Mouse (Mus musculus) bone marrow, adult 2 months (tissue): ENCODE measurements at regions not wholly inside any gene's neighbourhood (a gene's known extent, or its start where the extent isn't known, plus 50 kb on each side); places are given as distances from the start of the nearest gene placed in this dataset.

Source experiments
- H3K27ac ChIP-seq: fragments of 200-500 bp; 2 replicates; pipeline ENCODE4 v1.5.1; 2012; ENCODE audit warnings: low read depth, mild to moderate bottlenecking, control low read depth, inconsistent platforms, low read length; ENCODE audit not compliant: control insufficient read depth, poor library complexity, insufficient read depth
- H3K4me1 ChIP-seq: fragments of 200-500 bp; 2 replicates; pipeline ENCODE4 v1.6.1; 2011; ENCODE audit warnings: low read length; ENCODE audit not compliant: control insufficient read depth, insufficient read depth
- H3K4me3 ChIP-seq: fragments of 200-500 bp; replicated peaks from 2 replicates; pipeline ENCODE3; 2011; ENCODE audit warnings: mild to moderate bottlenecking, low read depth, low read length, control low read depth; ENCODE audit not compliant: control insufficient read depth
- CTCF ChIP-seq: fragments of 200-500 bp; IDR thresholded peaks from 2 replicates; pipeline ENCODE4 v1.5.1; 2011; ENCODE audit warnings: low read length, control low read depth; ENCODE audit not compliant: control insufficient read depth, insufficient read depth
- POLR2A ChIP-seq: fragments of 200-500 bp; IDR thresholded peaks from 2 replicates; pipeline ENCODE4 v1.6.1; 2011; ENCODE audit warnings: low read depth, mild to moderate bottlenecking, control low read depth, low read length, borderline replicate concordance; ENCODE audit not compliant: control insufficient read depth
- WGBS: fragments of 180-500 bp; shearing (Covaris S2); methylation state at CpG from one replicate; pipeline ENCODE4 v1.1.7; 2018; 5-methylcytosine and 5-hydroxymethylcytosine counted together

GRCm38 (mm10) chr7:75360874-75361273, 51.8 kb upstream of the Sv2b start:
- WGBS: 39% methylated on average over 6 of the region's 6 CpGs
- H3K27ac ChIP-seq: no peak overlapping the region
- no peaks in the 10 kb centered on the region; the same call in 1 of the 2 replicates for H3K4me1 ChIP-seq
- no peak for TF ChIP-seq CTCF
- no peak for TF ChIP-seq POLR2A
- H3K4me3 ChIP-seq: no peak overlapping the region

GRCm38 (mm10) chr7:75362541-75362940, 53.5 kb upstream of the Sv2b start:
- WGBS: 7% methylated on average over 6 of the region's 6 CpGs
- no peak overlapping the region for H3K4me3 ChIP-seq
- no peak overlapping the region for H3K27ac ChIP-seq
- no peaks in the 10 kb centered on the region; the same call in 1 of the 2 replicates for H3K4me1 ChIP-seq
- TF ChIP-seq POLR2A (no peak), CTCF (no peak)

- Histone ChIP-seq H3K4me1 (no peaks in the 10 kb centered on the region; the same call in 1 of the 2 replicates), H3K27ac (no peak overlapping the region), H3K4me3 (no peak overlapping the region)
- 20% methylated on average over 3 of the region's 3 CpGs for WGBS
- TF ChIP-seq CTCF (no peak), POLR2A (no peak)
Measured at GRCm38 (mm10) chr7:75365480-75365879, 56.4 kb upstream of the Sv2b start.

GRCm38 (mm10) chr7:75366285-75366882, 57.3 kb upstream of the Sv2b start:
- WGBS: 6% methylated on average over 8 of the region's 8 CpGs

GRCm38 (mm10) chr7:75368315-75368714, 59.3 kb upstream of the Sv2b start:
- WGBS: 67% methylated on average over 9 of the region's 9 CpGs

More at GRCm38 (mm10) chr7:75366285-75366882, 57.3 kb upstream of the Sv2b start:
- no peaks in the 10 kb centered on the region; the same call in 1 of the 2 replicates for H3K4me1 ChIP-seq
- H3K27ac ChIP-seq: no peak overlapping the region
- no peak overlapping the region for H3K4me3 ChIP-seq
- TF ChIP-seq CTCF (peak; percentile 96), POLR2A (no peak)

GRCm38 (mm10) chr7:75369366-75369765, 60.3 kb upstream of the Sv2b start:
- no peak for TF ChIP-seq CTCF
- TF ChIP-seq POLR2A: no peak
- no peak overlapping the region for H3K27ac ChIP-seq
- H3K4me3 ChIP-seq: no peak overlapping the region
- 77% methylated on average over 4 of the region's 4 CpGs for WGBS
- H3K4me1 ChIP-seq: peaks cover 4% of the 10 kb centered on the region; the same call in 1 of the 2 replicates

More at GRCm38 (mm10) chr7:75368315-75368714, 59.3 kb upstream of the Sv2b start:
- H3K4me1 ChIP-seq: peaks cover 4% of the 10 kb centered on the region; the same call in 1 of the 2 replicates
- H3K4me3 ChIP-seq: no peak overlapping the region
- no peak overlapping the region for H3K27ac ChIP-seq
- TF ChIP-seq POLR2A: no peak

GRCm38 (mm10) chr7:75370595-75371519, 61.8 kb upstream of the Sv2b start:
- Histone ChIP-seq H3K27ac (no peak overlapping the region; the same call in none of the 2 replicates), H3K4me3 (no peak overlapping the region), H3K4me1 (peaks cover 4% of the 10 kb centered on the region; the same call in 1 of the 2 replicates)
- WGBS: 16% methylated on average over 12 of the region's 12 CpGs
- TF ChIP-seq CTCF (peak; percentile 56), POLR2A (no peak)

- H3K4me1 ChIP-seq: peaks cover 4% of the 10 kb centered on the region; the same call in 1 of the 2 replicates
- no peak overlapping the region for H3K4me3 ChIP-seq
- no peak overlapping the region for H3K27ac ChIP-seq
- no peak for TF ChIP-seq POLR2A
- no peak for TF ChIP-seq CTCF
Measured at GRCm38 (mm10) chr7:75371520-75371876, 62.4 kb upstream of the Sv2b start.
